Mouse (Mus musculus) urinary bladder, postnatal 4 days (tissue): ENCODE data around the gene Phpt1.

Source experiments
- DNase-seq, 2 experiments: peaks; one replicate each; pipeline ENCODE4 v3.0.0; 2021 to 2022; ENCODE audit warnings: low spot score in 2 of 2

Gene Phpt1

GRCm38 (mm10) chr2:25582466-25583119 lies 7.6 kb upstream of the Phpt1 start:
- no peak for DNase-seq

- DNase-seq: no peak
Observed at GRCm38 (mm10) chr2:25581901-25582301, 6.9 kb upstream of the Phpt1 start.

GRCm38 (mm10) chr2:25581294-25581864 lies 6.4 kb upstream of the Phpt1 start, which contains the start of gene Ajm1:
Gene Ajm1, minus strand, starts transcription at chr2:25581757.
- DNase-seq: no peak

GRCm38 (mm10) chr2:25580621-25581101 lies 5.6 kb upstream of the Phpt1 start:
- no peak for DNase-seq

- DNase-seq: no peak
Observed at GRCm38 (mm10) chr2:25579737-25580460, 4.9 kb upstream of the Phpt1 start.

- no peak for DNase-seq
Observed at GRCm38 (mm10) chr2:25578796-25579736, 4.0 kb upstream of the Phpt1 start.

GRCm38 (mm10) chr2:25577951-25578795 lies 3.1 kb upstream of the Phpt1 start:
- DNase-seq: no peak

GRCm38 (mm10) chr2:25576965-25577891 lies 2.2 kb upstream of the Phpt1 start:
- DNase-seq: no peak

- DNase-seq: no peak
Observed at GRCm38 (mm10) chr2:25576028-25576850, 1.2 kb upstream of the Phpt1 start.

- no peak for DNase-seq
Observed at GRCm38 (mm10) chr2:25575432-25576027, 506 bp upstream of the Phpt1 start.

- DNase-seq: no peak
Observed at GRCm38 (mm10) chr2:25574136-25574535, 888 bp downstream of the Phpt1 start.

GRCm38 (mm10) chr2:25573068-25573467 lies 2.0 kb downstream of the Phpt1 start:
- no peak for DNase-seq

GRCm38 (mm10) chr2:25571221-25571620 lies 3.8 kb downstream of the Phpt1 start:
- DNase-seq: no peak

GRCm38 (mm10) chr2:25569323-25569722 lies 5.7 kb downstream of the Phpt1 start:
- no peak for DNase-seq

- DNase-seq: no peak
Observed at GRCm38 (mm10) chr2:25568473-25569019, 6.5 kb downstream of the Phpt1 start.

GRCm38 (mm10) chr2:25566558-25566957 lies 8.5 kb downstream of the Phpt1 start:
- no peak for DNase-seq

GRCm38 (mm10) chr2:25565741-25566140 lies 9.3 kb downstream of the Phpt1 start:
- no peak for DNase-seq

GRCm38 (mm10) chr2:25561946-25562345 lies 13.1 kb downstream of the Phpt1 start:
- no peak for DNase-seq
